Mouse (Mus musculus) embryo, embryonic 11.5 days (tissue): Measurements from ENCODE around the gene D10Wsu102e.
"Not testable (repeated sequence)": the region's sequence is repeated elsewhere in the genome, so short reads cannot be mapped to it uniquely, and the experiment has no call there.

Source experiments
- DNase-seq: peaks from one replicate; pipeline ENCODE4 v3.0.0-alpha.2; 2012; ENCODE audit warnings: low read depth, low spot score

Gene D10Wsu102e

GRCm38 (mm10) chr10:83384456-83385215, 24.6 kb downstream of the D10Wsu102e start:
- no peak for DNase-seq

- DNase-seq: no peak
Observed at GRCm38 (mm10) chr10:83385330-83385910, 25.4 kb downstream of the D10Wsu102e start.

GRCm38 (mm10) chr10:83397336-83397735, 37.3 kb downstream of the D10Wsu102e start:
- DNase-seq: no peak

GRCm38 (mm10) chr10:83400896-83401295, 40.9 kb downstream of the D10Wsu102e start:
- DNase-seq: not testable (repeated sequence)

- no peak for DNase-seq
Observed at GRCm38 (mm10) chr10:83405031-83405430, 45.0 kb downstream of the D10Wsu102e start.

- DNase-seq: no peak
Observed at GRCm38 (mm10) chr10:83405711-83406110, 45.7 kb downstream of the D10Wsu102e start.

GRCm38 (mm10) chr10:83407141-83407540, 47.1 kb downstream of the D10Wsu102e start:
- no peak for DNase-seq

GRCm38 (mm10) chr10:83418466-83418865, 58.4 kb downstream of the D10Wsu102e start:
- not testable (repeated sequence) for DNase-seq

GRCm38 (mm10) chr10:83448582-83448981, 88.6 kb downstream of the D10Wsu102e start:
- no peak for DNase-seq

- DNase-seq: no peak
Observed at GRCm38 (mm10) chr10:83457531-83457930, 97.5 kb downstream of the D10Wsu102e start.

GRCm38 (mm10) chr10:83475226-83475625, 115.2 kb downstream of the D10Wsu102e start:
- no peak for DNase-seq

GRCm38 (mm10) chr10:83477286-83477685, 117.3 kb downstream of the D10Wsu102e start:
- DNase-seq: no peak

GRCm38 (mm10) chr10:83490506-83490905, 130.5 kb downstream of the D10Wsu102e start:
- DNase-seq: no peak

GRCm38 (mm10) chr10:83497321-83497720, 137.3 kb downstream of the D10Wsu102e start:
- DNase-seq: no peak

- no peak for DNase-seq
Observed at GRCm38 (mm10) chr10:83508962-83509660, 149.1 kb downstream of the D10Wsu102e start.

- DNase-seq: no peak
Observed at GRCm38 (mm10) chr10:83511304-83511703, 151.3 kb downstream of the D10Wsu102e start.

- DNase-seq: no peak
Observed at GRCm38 (mm10) chr10:83513736-83514135, 153.7 kb downstream of the D10Wsu102e start.

- DNase-seq: no peak
Observed at GRCm38 (mm10) chr10:83520990-83521389, 161.0 kb downstream of the D10Wsu102e start.

GRCm38 (mm10) chr10:83524238-83524637, 164.2 kb downstream of the D10Wsu102e start:
- DNase-seq: not testable (repeated sequence)

- DNase-seq: no peak
Observed at GRCm38 (mm10) chr10:83530384-83530967, 170.5 kb downstream of the D10Wsu102e start.

GRCm38 (mm10) chr10:83533258-83533909, 173.4 kb downstream of the D10Wsu102e start:
- DNase-seq: no peak

GRCm38 (mm10) chr10:83533910-83534283, 173.9 kb downstream of the D10Wsu102e start, which contains the start of gene Aldh1l2:
Gene Aldh1l2, minus strand, starts transcription at chr10:83534140.
- DNase-seq: peak; percentile 64
